ENCODE assay signal across 20 mouse cellular contexts in the genomic region with DNA sequence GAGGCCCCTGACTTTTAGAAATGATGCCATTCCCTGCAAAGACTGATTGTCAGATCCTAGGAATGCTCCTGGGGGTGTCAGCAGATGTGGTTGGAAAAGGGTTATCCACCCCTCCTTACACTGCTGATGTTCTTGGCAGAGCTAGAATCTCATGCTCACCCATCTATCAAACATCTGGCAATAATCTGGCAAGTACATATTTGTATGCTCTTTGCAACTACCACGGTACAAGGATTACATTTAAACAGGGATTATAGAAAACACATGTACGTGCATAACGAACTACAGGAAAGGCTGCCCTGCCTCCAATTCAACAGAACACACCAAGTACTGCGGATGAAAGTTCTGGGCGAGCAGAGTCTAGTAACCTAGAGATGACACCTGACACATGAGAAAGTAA.
DNase-seq lines count a peak whose midpoint lies in the region; ATAC-seq lines count a peak whose summit lies in the region.
"Had no signal": no experiment of that assay in that cellular context is flagged by ENCODE, and none has a peak within 500 bp of the region (broad histone marks: within the 10 kb centered on the region; RNA-seq: fewer than 3 reads in every experiment).

No protein-coding gene starts in this region.

- 33% methylated on average over 5 of the region's 5 CpGs for WGBS in limb, embryonic 13.5 days
- 60% methylated on average over 5 of the region's 5 CpGs for WGBS in limb, embryonic 10.5 days
- WGBS in embryonic facial prominence, embryonic 15.5 days, result 38% methylated on average over 5 of the region's 5 CpGs

- H3K4me1 ChIP-seq in limb, embryonic 13.5 days, result 0 out of 2 replicates have a peak, but pooled peaks cover 9% of the 10 kb centered on the region
- H3K4me1 ChIP-seq in limb, embryonic 10.5 days, result peaks cover 12% of the 10 kb centered on the region; the same call in 1 of the 2 replicates
- 0 out of 2 replicates have a peak, but pooled peaks cover 12% of the 10 kb centered on the region for H3K4me1 ChIP-seq in embryonic facial prominence, embryonic 15.5 days
- H3K4me1 ChIP-seq: heart, embryonic 15.5 days had no signal

- no peak for DNase-seq in limb, embryonic 10.5 days (ENCODE audit: low spot score)
- peak; percentile 15 for DNase-seq in adipocyte (ENCODE audit: low spot score)
- DNase-seq in cerebellum, postnatal 4 days (ENCODE audit: low spot score in 2 of 2), result no peak
- no peak for DNase-seq in retina, embryonic 14.5 days (ENCODE audit: low spot score)
- DNase-seq: adrenal gland, postnatal 10 days; cerebellum, adult 11 months; cerebellum, adult 8-10 months; cerebellum, postnatal 14 days; gastrocnemius, postnatal 36 days; heart, adult 2 months; heart, postnatal 14 days had no signal

- no peaks in the 10 kb centered on the region for H3K36me3 ChIP-seq in limb, embryonic 13.5 days
- H3K36me3 ChIP-seq in limb, embryonic 10.5 days, result no peaks in the 10 kb centered on the region
- H3K36me3 ChIP-seq in embryonic facial prominence, embryonic 15.5 days, result no peaks in the 10 kb centered on the region
- H3K36me3 ChIP-seq: forebrain, embryonic 10.5 days; heart, embryonic 15.5 days; hindbrain, embryonic 13.5 days had no signal

- ATAC-seq in limb, embryonic 13.5 days (ENCODE audit: low FRiP score, low read depth), result peak; percentile 67; the same call in 1 of the 2 replicates
- peak; percentile 34; the same call in 1 of the 2 replicates for ATAC-seq in embryonic facial prominence, embryonic 15.5 days (ENCODE audit: insufficient number of reproducible peaks, low FRiP score, low TSS enrichment, low read depth)
- ATAC-seq: forebrain, embryonic 14.5 days; hindbrain, postnatal 0 days had no signal

- H3K27ac ChIP-seq in limb, embryonic 13.5 days, result peak overlapping the region; percentile 28; the same call in 1 of the 2 replicates
- H3K27ac ChIP-seq in limb, embryonic 10.5 days, result no peak overlapping the region
- H3K27ac ChIP-seq in embryonic facial prominence, embryonic 15.5 days (replicated peaks), result no peak overlapping the region; the same call in 1 of the 2 replicates
- H3K27ac ChIP-seq: forebrain, embryonic 10.5 days; heart, adult 2 months; heart, embryonic 15.5 days; hindbrain, embryonic 13.5 days; hindbrain, postnatal 0 days had no signal

- H3K9me3 ChIP-seq in limb, embryonic 13.5 days, result no peaks in the 10 kb centered on the region
- no peaks in the 10 kb centered on the region for H3K9me3 ChIP-seq in limb, embryonic 10.5 days (replicated peaks)
- H3K9me3 ChIP-seq in embryonic facial prominence, embryonic 15.5 days (replicated peaks), result no peaks in the 10 kb centered on the region
- H3K9me3 ChIP-seq: forebrain, embryonic 10.5 days; heart, embryonic 15.5 days; hindbrain, embryonic 13.5 days had no signal

- H3K4me3 ChIP-seq in limb, embryonic 13.5 days, result no peak overlapping the region
- no peak overlapping the region for H3K4me3 ChIP-seq in limb, embryonic 10.5 days
- H3K4me3 ChIP-seq in embryonic facial prominence, embryonic 15.5 days (replicated peaks), result no peak overlapping the region
- H3K4me3 ChIP-seq: erythroblast, embryonic 14.5 days; forebrain, embryonic 10.5 days; heart, adult 2 months; heart, embryonic 15.5 days; hindbrain, embryonic 13.5 days had no signal

- no peak overlapping the region for H3K9ac ChIP-seq in limb, embryonic 13.5 days
- no peak overlapping the region for H3K9ac ChIP-seq in embryonic facial prominence, embryonic 15.5 days
- H3K9ac ChIP-seq: heart, embryonic 15.5 days; hindbrain, embryonic 13.5 days had no signal

- no peaks in the 10 kb centered on the region for H3K27me3 ChIP-seq in limb, embryonic 13.5 days
- no peaks in the 10 kb centered on the region; the same call in 1 of the 2 replicates for H3K27me3 ChIP-seq in limb, embryonic 10.5 days (ENCODE audit: low read depth, poor library complexity, severe bottlenecking)
- no peaks in the 10 kb centered on the region for H3K27me3 ChIP-seq in embryonic facial prominence, embryonic 15.5 days
- H3K27me3 ChIP-seq: heart, embryonic 15.5 days; hindbrain, embryonic 13.5 days had no signal

- no peak overlapping the region for H3K4me2 ChIP-seq in limb, embryonic 13.5 days (replicated peaks)
- H3K4me2 ChIP-seq in embryonic facial prominence, embryonic 15.5 days (replicated peaks), result no peak overlapping the region
- H3K4me2 ChIP-seq: heart, embryonic 11.5 days; heart, embryonic 15.5 days; hindbrain, embryonic 13.5 days had no signal
